Mouse (Mus musculus): Measurements from ENCODE around the gene Map3k7. TPM values are rescaled to one million over a fixed set of nuclear protein-coding genes. Genes with fewer than 3 reads are reported as not detected.

The Map3k7 gene
- total and polyA plus RNA-seq, 3 experiments: 31.2 to 54.2 TPM; not detected in 1

DNA sequence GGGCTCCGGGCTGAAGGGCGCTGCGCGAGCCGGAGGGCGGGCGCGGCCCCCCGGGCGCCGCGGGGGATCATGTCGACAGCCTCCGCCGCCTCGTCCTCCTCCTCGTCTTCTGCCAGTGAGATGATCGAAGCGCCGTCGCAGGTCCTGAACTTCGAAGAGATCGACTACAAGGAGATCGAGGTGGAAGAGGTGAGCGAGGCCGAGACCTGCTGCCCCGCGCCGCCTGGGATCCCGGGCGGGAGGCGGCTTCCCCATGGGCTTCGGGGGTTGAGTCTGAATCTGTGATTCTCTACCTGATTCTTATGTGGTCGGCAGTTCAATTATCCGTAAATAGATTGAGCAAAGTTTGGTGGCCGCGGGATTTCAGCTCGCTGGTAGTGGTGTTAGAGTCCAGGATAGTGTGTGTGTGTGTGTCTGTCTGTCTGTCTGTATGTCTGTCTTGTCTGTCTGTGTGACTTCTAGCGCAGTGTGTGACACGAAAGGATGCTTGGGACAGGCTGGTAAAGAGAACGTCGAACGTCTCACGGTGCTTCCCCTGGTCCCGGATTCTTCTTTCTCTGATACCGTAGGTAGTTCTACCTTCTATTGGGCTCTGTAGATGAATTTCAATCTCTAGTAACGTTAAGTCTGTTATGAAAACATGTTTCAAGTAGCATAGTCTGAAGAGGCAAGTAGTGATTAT lies 438 bp downstream of the Map3k7 start:
- peaks cover under 1 to 36% of the 10 kb centered on the region in 2 experiments; a peak in 3 of 4 replicates for H3K36me3 ChIP-seq (ENCODE audit: control insufficient read depth in 1 of 2, insufficient read depth in 2 of 2, low read length in 2 of 2)
- H3K9me3 ChIP-seq (replicated peaks; ENCODE audit: insufficient read depth, low read length): no peaks in the 10 kb centered on the region
- no peaks in the 10 kb centered on the region for H3K27me3 ChIP-seq (ENCODE audit: control insufficient read depth in 1 of 2, insufficient read depth in 2 of 2, low read length in 2 of 2)
- DNase-seq (ENCODE audit: low read depth, low spot score): peak; percentile 54
- H3K9ac ChIP-seq (ENCODE audit: control insufficient read depth, low read depth, low read length, poor library complexity, severe bottlenecking): peak overlapping the region; percentile 98
- H3K4me1 ChIP-seq (ENCODE audit: control insufficient read depth in 1 of 2, insufficient read depth in 2 of 2, low read length in 2 of 2): peaks cover 4 to 15% of the 10 kb centered on the region in 2 experiments; a peak in 3 of 4 replicates
- peak; percentile 26; the same call in 1 of the 2 replicates for TF ChIP-seq SIN3A (IDR thresholded peaks at IDR 0.05; ENCODE audit: low read length)
- peak; percentile 13; the same call in 1 of the 2 replicates for TF ChIP-seq MXI1 (IDR thresholded peaks at IDR 0.05; ENCODE audit: low read depth, low read length)
- no peak for TF ChIP-seq ZKSCAN1 (IDR thresholded peaks at IDR 0.05; ENCODE audit: low read depth, low read length)
- peak in 1 of 2 experiments; percentile 19; a peak in 1 of 4 replicates for TF ChIP-seq POLR2A (IDR thresholded peaks at IDR 0.05; ENCODE audit: control insufficient read depth in 1 of 2, insufficient read depth in 1 of 2, low read depth in 1 of 2, low read length in 2 of 2, poor library complexity in 1 of 2)
- no peak for TF ChIP-seq KAT2A (conservative IDR thresholded peaks at IDR 0.05; ENCODE audit: low read depth, low read length)
- H3K4me3 ChIP-seq (ENCODE audit: control insufficient read depth in 1 of 2, insufficient read depth in 1 of 2, low read depth in 2 of 2, low read length in 2 of 2): peak overlapping the region; percentile 98
- peak overlapping the region; percentile 95 for H3K27ac ChIP-seq (ENCODE audit: control insufficient read depth, low read depth, low read length)
- peaks cover 45% of the 10 kb centered on the region for H3K79me2 ChIP-seq (ENCODE audit: control insufficient read depth, insufficient read depth, low read length, poor library complexity)

GRCm38 (mm10) chr4:31965208-31965607 lies 1.3 kb downstream of the Map3k7 start:
- peaks cover 4 to 19% of the 10 kb centered on the region in 2 experiments; a peak in 3 of 4 replicates for H3K4me1 ChIP-seq (ENCODE audit: control insufficient read depth in 1 of 2, insufficient read depth in 2 of 2, low read length in 2 of 2)

DNA sequence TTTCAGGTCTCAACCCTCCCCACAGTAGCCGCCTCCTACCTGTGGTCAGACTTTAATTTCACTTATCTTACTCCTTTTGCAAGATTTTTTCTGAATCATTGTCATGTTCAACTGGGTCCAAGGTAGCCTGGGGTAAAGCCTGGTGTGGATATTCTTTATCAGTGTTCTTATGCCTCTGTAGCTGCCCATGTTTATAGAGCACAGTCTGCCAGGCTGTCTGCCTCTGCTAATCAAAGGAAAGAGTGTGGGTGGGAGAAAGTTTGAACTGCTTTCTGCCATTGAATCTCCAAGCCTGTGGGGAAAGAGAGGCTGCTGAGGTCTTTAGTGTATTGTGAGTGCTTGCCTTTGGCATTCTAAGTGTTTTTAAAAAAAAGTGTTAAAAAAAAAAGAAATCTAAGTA lies 7.5 kb downstream of the Map3k7 start:
- peaks cover 51% of the 10 kb centered on the region for H3K79me2 ChIP-seq (ENCODE audit: control insufficient read depth, insufficient read depth, low read length, poor library complexity)
- no peak overlapping the region for H3K9ac ChIP-seq (ENCODE audit: control insufficient read depth, low read depth, low read length, poor library complexity, severe bottlenecking)
- no peak for DNase-seq (ENCODE audit: low read depth, low spot score)
- H3K9me3 ChIP-seq (replicated peaks; ENCODE audit: insufficient read depth, low read length): no peaks in the 10 kb centered on the region
- H3K4me1 ChIP-seq (ENCODE audit: control insufficient read depth in 1 of 2, insufficient read depth in 2 of 2, low read length in 2 of 2): peaks cover 17 to 20% of the 10 kb centered on the region in 2 experiments
- H3K27me3 ChIP-seq (ENCODE audit: control insufficient read depth in 1 of 2, insufficient read depth in 2 of 2, low read length in 2 of 2): no peaks in the 10 kb centered on the region
- H3K36me3 ChIP-seq (ENCODE audit: control insufficient read depth in 1 of 2, insufficient read depth in 2 of 2, low read length in 2 of 2): peaks cover 7 to 41% of the 10 kb centered on the region in 2 experiments
- no peak overlapping the region for H3K4me3 ChIP-seq (ENCODE audit: control insufficient read depth in 1 of 2, insufficient read depth in 1 of 2, low read depth in 2 of 2, low read length in 2 of 2)
- no peak overlapping the region for H3K27ac ChIP-seq (ENCODE audit: control insufficient read depth, low read depth, low read length)
- TF ChIP-seq MAZ (IDR thresholded peaks at IDR 0.05; ENCODE audit: low read depth, low read length) (no peak), BHLHE40 (IDR thresholded peaks at IDR 0.05; ENCODE audit: borderline replicate concordance, low read depth, low read length) (no peak), HCFC1 (IDR thresholded peaks at IDR 0.05; ENCODE audit: low read depth, low read length) (no peak), RCOR1 (IDR thresholded peaks at IDR 0.05; ENCODE audit: low read depth, low read length) (no peak), ETS1 (IDR thresholded peaks at IDR 0.05; ENCODE audit: low read depth, low read length) (no peak), ZKSCAN1 (IDR thresholded peaks at IDR 0.05; ENCODE audit: low read depth, low read length) (no peak), ZC3H11A (IDR thresholded peaks at IDR 0.05; ENCODE audit: low read depth, low read length) (no peak), NELFE (IDR thresholded peaks at IDR 0.05; ENCODE audit: low read depth, low read length) (no peak), MAX (IDR thresholded peaks at IDR 0.05; ENCODE audit: low read length) (no peak), NRF1 (IDR thresholded peaks at IDR 0.05; ENCODE audit: insufficient read depth, low read depth, low read length, poor library complexity, severe bottlenecking) (no peak), USF1 (IDR thresholded peaks at IDR 0.05; ENCODE audit: low read depth, low read length) (no peak), MYC (IDR thresholded peaks at IDR 0.05; ENCODE audit: low read depth, low read length) (no peak), CHD2 (IDR thresholded peaks at IDR 0.05; ENCODE audit: low read length) (no peak), UBTF (IDR thresholded peaks at IDR 0.05; ENCODE audit: borderline replicate concordance, insufficient read depth, low read depth, low read length) (no peak), GATA1 (IDR thresholded peaks at IDR 0.05; ENCODE audit: low read depth, low read length) (no peak), CHD1 (IDR thresholded peaks at IDR 0.05; ENCODE audit: low read depth, low read length) (no peak), EP300 (IDR thresholded peaks at IDR 0.05; ENCODE audit: low read depth in 1 of 2, low read length in 2 of 2) (no peak)

More at GRCm38 (mm10) chr4:31965208-31965607, 1.3 kb downstream of the Map3k7 start:
- no peak overlapping the region for H3K27ac ChIP-seq (ENCODE audit: control insufficient read depth, low read depth, low read length)
- no peaks in the 10 kb centered on the region for H3K9me3 ChIP-seq (replicated peaks; ENCODE audit: insufficient read depth, low read length)
- peaks cover 2 to 38% of the 10 kb centered on the region in 2 experiments; a peak in 3 of 4 replicates for H3K36me3 ChIP-seq (ENCODE audit: control insufficient read depth in 1 of 2, insufficient read depth in 2 of 2, low read length in 2 of 2)
- H3K9ac ChIP-seq (ENCODE audit: control insufficient read depth, low read depth, low read length, poor library complexity, severe bottlenecking): peak overlapping the region; percentile 98; the same call in 1 of the 2 replicates
- DNase-seq (ENCODE audit: low read depth, low spot score): peak; percentile 65
- no peaks in the 10 kb centered on the region for H3K27me3 ChIP-seq (ENCODE audit: control insufficient read depth in 1 of 2, insufficient read depth in 2 of 2, low read length in 2 of 2)
- TF ChIP-seq SIN3A (IDR thresholded peaks at IDR 0.05; ENCODE audit: low read length): 0 out of 2 replicates have a peak, but pooled peaks have one; percentile 12
- peak in 1 of 2 experiments; percentile 40; a peak in 1 of 4 replicates for TF ChIP-seq EP300 (IDR thresholded peaks at IDR 0.05; ENCODE audit: low read depth in 1 of 2, low read length in 2 of 2)
- TF ChIP-seq GABPA (IDR thresholded peaks at IDR 0.05; ENCODE audit: low read depth, low read length): no peak
- TF ChIP-seq BHLHE40 (IDR thresholded peaks at IDR 0.05; ENCODE audit: borderline replicate concordance, low read depth, low read length): no peak
- TF ChIP-seq SMC3 (IDR thresholded peaks at IDR 0.05; ENCODE audit: low read depth, low read length): no peak
- TF ChIP-seq MAZ (IDR thresholded peaks at IDR 0.05; ENCODE audit: low read depth, low read length): no peak
- TF ChIP-seq GATA1 (IDR thresholded peaks at IDR 0.05; ENCODE audit: low read depth, low read length): peak; percentile 55
- H3K79me2 ChIP-seq (ENCODE audit: control insufficient read depth, insufficient read depth, low read length, poor library complexity): peaks cover 49% of the 10 kb centered on the region
- peak overlapping the region; percentile 98 for H3K4me3 ChIP-seq (ENCODE audit: control insufficient read depth in 1 of 2, insufficient read depth in 1 of 2, low read depth in 2 of 2, low read length in 2 of 2)
